Mouse (Mus musculus) megakaryocyte progenitor cell, adult 5-6 weeks (primary cell): ENCODE data around the gene Oit3. TPM values are rescaled to one million over a fixed set of nuclear protein-coding genes. Genes with fewer than 3 reads are reported as not detected.

Experiments used
- ATAC-seq: replicated peaks from 2 replicates; pipeline ENCODE4 v1.8.0; 2016; ENCODE audit warnings: mild to moderate bottlenecking, moderate TSS enrichment, inconsistent platforms; ENCODE audit not compliant: poor library complexity
- total RNA-seq, 2 experiments: library from RNA; stranded (forward) in 1 of 2; stranded (reverse) in 1 of 2; fragments of 157-497, 149-512 nt in 1 of 2; fragments of 200-1000 nt in 1 of 2; gene quantifications; 2 replicates each; pipeline versions ENCODE4 v1.2.3 to v1.2.4; 2015 to 2017

The Oit3 gene
- 1.0 TPM in 1 of 2 replicates, not detected in the other for total RNA-seq (2015)
- total RNA-seq (2017), result 0.21 TPM in 1 of 2 replicates, not detected in the other

DNA sequence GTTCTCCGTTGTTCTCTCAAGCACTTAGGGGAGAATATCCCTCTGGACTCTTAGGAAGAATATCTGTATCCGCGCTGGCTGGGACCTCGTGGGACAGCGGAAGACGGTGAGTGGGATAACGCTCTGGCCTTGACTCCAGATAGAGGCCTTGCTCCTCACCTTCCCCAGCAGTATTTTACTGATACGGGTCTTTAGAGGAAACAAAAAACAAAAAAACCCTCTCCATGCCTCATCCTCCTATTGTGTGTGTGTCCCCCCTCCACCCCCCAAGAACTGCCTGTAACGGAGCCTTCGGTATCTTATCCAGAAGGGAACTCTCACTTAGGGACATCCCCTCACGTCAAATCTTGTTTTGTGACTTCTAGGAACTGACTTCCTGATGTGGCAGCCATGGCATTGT lies at the start of gene Oit3:
Oit3 (minus strand) TSS at position 44 of the 400 bp plus-strand sequence.
- ATAC-seq, result no peak

DNA sequence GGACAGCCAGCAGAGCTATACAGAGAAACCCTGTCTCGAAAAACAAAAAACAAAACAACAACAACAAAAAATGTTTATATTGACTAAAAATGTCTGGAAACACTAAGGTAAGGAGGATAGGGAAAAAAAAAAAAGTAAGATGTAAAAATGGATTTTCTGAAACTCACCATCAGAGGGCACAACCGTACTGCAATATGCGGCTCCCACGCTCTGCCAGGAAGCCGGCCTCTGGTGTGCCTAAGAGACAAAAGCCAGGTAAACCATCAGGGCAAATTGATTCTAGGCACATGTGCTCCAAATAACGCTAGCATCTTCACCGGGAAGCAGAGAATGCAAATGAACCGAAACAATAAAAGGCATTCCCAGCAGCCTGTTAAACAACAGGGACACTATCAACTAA lies 49.3 kb upstream of the Oit3 start:
- ATAC-seq, result no peak

DNA sequence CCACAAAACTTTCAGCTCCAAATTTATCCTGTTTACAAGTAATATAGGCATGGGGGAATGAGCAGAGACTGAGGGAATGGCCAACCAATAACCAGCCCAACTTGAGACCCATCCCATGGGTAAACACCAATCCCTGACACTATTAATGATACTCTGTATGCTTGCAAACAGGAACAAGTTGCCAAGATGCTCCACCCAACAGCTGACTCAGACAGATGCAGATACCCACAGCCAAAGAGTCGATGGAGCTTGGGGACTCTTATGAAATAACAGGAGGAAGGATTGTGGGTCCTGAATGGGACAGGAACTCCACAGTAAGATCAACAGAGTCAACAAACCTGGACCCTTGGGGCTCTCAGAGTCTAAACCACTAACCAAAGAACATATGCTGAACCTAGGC lies 47.8 kb upstream of the Oit3 start:
- ATAC-seq, result no peak

DNA sequence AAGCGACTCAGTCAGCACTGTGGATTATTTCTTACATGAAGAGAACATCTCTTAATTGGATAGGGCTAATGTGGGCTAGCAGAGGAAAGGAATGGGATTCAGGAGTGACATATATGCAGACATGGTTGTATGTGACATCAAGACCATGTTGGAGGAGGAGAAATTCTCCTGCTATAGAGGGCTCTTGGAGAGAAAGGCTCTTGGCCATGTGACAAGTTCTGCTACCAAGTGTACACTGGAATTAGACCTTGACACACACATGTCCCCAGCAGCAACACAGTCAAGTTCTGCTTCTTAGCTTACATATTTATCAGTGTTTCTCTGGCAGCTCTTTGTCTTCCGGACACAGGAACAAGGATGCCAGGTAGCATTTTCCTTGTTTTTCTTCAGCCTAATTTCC lies 45.8 kb upstream of the Oit3 start:
- no peak for ATAC-seq

DNA sequence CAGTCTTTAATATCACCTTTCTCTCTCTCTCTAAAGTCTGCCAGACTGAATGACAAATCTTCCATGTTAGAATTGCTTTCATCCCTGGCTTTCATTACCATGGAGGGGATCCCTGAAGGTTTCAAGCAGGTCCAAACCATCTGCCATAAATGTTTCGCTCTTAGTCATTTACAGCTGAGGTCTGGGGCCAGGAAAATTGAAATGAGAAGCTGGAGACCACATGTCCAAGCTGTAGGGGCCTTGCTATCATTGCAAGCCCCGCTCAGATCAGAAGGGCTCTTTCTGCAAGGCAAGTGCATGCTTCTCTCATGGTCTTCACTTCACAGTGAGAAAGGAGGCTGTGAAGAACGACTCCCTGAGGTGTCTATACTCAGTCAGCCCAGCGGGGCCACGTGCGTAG lies 42.7 kb upstream of the Oit3 start:
- ATAC-seq, result no peak

DNA sequence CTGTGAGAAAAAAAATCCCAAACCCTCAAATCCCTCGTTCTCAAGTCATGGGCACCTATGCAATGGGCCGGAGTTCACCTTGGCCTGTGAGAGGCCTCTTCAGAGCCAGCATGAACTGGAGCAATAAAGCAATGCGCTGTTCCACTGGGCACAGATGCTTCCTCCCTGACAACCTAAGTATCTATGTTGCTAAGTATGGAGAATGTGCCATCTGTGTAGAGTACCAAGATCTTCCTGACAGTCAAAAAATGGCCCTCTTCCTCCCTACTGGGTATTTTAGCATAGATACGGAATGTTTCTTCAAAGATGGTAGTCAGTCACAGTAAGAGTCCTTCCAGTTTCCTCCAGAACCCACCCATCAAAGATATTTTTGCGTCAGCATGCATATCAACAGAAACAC lies 39.8 kb upstream of the Oit3 start:
- ATAC-seq, result no peak

DNA sequence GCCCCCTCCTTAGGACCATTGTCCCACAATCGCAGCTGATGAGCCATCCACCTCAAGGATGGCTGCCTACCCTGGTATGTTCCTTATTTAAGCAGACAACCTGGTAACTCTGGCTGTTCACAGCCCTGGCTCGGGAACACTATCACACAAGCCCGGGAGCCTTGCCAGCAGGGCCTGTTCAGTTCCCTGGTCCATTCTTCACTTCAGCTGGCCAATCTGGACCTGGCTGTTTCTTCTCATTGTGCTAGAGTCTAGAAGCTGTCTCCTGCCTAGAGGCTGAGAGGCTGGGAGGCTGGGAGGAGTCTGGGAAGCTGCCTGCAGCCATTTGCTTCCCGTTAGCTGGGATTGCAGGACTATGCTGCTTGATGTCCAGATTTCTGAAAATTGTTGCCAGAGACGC lies 28.9 kb upstream of the Oit3 start:
- ATAC-seq, result no peak

DNA sequence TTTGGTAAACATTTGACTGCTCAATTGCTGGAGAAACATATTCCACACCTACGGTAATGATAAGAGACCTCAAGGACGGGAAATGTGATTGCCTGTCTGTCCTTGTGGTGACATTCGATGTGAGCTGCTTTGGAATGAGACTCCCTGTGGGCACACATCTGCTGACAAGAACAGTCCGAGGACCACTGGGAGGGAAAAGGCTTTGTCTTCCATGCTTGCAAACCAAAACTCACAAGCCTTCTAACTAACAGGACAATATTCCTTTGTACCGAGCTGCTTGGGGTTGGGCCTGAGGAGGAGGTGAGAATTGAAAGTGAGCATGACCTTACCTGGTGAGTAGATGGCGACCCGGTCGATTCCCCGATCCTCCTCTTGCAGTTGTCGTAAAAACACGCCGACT lies 25.7 kb upstream of the Oit3 start:
- ATAC-seq, result no peak

DNA sequence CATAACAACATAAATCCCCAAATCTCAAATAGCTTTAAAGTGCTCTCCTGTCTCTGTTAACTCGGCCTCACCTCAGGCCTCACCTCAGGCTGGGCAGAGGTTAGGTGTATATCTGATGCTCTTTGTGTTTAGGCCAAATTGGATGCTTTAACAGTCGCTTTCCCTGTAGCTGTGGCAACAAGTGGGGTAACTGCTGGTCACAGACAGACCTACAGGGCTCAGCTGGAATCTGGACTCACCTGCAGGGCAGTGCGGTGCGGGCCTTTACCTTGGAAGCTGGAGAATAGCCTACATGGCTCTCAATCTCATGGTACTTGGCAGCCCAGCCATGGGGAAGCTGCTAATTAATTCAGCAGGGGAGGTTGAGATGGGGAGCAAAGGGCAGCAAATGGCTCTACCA lies 25.0 kb upstream of the Oit3 start:
- no peak for ATAC-seq

DNA sequence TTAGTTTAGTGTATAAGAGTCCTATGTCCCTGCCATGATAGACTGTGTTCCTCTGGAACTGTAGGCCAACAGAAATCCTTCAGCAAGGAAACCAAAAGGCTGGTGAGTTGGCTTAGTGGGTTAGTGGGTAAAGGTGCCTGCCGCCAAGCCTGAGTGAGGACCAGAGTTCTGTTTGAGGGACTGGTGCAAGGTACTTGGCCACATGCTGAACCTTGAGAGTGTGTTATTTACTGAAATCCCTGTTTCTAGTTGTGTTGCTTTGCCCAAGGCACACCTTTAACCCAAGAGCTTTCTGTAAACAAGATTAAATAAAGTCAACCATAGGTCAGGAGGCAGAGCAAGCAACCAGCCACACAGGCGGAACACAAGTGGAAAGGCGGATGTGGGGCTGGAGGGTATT lies 24.0 kb upstream of the Oit3 start:
- ATAC-seq, result no peak

DNA sequence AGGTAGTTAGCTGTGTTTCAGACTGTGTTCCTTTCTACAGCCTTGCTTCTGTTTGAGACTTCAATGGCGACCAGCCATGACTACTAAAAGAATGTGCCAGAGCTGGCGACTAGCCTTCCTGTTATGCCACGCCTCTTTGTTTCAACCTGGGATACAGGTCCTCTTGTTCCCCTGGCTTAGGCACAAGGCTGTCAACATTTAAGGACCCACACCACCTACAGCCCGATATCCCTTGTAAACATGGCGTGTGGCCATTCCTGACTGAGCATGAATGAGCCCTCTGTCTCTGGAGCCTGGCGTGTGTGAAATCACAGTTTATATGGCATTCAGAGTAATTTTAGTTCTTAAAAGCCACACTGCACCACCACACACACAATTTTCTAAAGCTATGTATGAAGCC lies 20.7 kb upstream of the Oit3 start:
- no peak for ATAC-seq

DNA sequence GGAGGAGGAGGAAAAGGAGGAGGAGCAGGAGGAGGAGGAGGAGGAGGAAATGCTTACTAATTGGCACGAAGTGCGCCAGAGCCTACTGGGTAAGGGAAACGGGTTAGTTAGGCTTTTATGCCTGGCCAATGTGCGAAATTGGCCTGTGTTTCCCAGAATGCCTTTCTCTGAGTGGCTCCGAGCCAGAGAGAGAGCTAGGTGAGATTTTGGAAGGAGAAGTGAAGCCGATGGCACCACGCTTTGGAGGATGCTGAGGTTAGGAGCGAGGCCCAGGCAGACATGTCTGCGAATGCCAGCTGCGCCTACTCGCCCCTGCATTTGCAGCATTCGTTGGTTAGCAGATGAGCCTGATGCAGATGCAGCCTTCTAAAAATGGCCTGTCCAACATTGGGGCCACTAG lies 18.2 kb upstream of the Oit3 start:
- no peak for ATAC-seq

DNA sequence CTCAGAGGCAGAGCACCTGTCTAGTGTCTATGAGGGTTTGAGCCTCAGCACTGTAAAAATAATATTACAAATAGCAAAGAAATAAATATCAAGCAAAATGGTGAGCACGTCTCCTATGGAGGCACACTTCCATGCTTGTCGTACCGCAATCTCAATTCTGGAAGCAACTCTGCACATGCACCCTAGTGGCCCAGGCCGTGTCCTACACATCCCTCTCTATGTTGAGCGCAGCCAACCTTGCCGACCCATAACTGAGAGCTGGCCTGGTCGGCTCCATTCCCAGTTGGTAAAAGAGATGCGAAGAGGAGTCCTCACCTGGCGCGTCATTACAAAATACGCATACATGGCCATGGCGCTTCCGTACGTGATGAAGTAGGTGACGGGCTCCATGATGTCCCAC lies 13.1 kb upstream of the Oit3 start:
- no peak for ATAC-seq

DNA sequence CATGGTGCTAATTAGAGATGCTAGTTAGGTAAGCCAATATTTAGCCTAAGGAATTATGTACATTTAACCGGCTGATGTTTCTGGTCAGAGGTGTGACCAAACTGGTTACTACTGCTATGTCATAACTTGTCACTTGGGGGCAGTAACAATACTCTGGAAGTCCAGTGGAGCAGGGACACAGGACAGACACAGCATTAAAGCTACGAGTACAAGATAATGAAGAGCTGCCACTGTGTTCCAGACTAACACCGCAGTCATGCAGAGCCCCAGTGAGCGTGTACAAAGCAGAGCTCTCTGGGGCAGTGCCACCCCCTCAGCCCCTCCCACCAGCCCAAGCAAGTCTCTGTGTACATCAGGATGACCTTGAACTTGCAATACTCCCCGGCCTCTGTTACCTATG lies 10.3 kb upstream of the Oit3 start:
- ATAC-seq, result peak; percentile 69

DNA sequence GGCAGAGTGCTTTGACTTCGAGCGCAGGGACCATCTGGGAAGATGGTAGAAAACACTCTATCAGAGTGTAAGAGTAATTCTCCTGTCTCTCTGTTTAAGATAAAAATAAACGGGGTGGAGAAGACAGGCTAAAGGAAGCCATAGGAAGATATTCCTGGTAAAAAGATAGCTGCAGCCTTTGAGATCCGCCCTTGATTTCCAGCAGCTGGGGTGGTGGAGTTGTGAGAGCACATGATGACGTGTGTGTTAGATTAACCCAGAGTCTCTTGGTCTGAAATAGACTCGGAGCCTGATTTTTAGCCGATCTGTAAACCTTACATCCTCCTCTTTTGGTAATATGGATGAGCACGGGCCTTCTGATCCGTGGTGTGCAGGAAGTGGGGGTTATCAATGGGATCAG lies 6.0 kb upstream of the Oit3 start:
- ATAC-seq, result no peak

DNA sequence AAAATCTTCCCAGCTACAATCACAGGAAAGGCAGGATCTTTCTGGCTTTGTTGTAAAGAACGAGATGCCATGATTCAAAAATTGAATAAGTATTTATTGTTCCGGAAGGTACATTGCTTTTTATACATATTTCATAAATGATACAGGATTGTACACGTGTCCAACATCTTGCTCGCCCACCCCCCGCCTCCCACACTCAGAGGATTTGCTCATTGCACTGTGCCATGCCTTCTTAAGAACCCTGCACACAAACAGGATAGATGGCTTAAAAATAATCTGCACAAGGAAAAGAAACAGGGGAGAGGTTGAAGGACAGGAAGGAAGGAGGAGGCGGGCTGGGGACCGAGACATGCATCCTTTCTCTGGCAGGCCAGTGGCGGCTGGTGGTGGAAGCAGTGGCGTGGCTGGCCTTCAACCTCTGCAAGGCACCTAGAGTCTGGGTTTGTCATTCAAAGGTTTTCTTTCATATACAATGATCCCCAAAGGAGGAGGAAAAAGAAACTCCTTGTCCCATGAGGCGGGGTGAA lies 5.4 kb upstream of the Oit3 start:
- no peak for ATAC-seq

DNA sequence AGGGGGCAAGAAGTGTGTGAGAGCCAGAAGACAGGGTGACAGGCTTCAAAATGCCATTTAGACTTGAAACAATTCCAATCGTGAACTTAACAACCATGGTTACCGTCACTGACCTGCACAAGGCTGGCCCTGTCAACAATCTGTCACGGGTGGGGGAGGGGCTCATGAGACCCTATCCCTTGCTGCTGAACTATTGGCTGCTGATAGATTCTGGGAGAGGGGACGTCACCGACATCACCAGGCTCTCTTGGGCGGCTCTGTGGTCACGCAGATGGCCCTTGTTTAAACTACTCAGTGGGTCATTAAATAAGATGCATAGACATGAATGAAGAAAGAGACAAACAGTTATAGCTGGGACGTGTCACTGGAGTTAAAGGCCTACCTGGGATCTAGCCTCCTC lies 3.1 kb upstream of the Oit3 start:
- ATAC-seq, result no peak

DNA sequence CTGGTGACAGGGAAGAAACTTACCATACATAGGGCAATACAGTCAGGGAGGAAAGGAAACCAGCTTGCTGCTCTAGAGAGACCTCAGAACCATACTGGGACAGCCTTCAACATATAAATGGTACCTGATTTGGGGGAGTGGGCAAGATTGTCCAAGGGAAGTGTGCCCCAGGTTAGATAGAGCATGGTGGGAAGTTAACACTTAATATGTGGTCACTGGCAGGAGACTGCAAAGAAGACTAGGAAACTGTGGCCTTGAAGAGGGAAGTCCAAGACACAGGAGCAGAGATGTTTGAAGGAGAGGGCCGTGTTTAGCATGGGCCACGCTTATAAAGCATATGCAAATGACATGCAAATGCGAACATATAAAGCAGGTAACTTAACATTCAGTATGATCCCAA lies 2.5 kb upstream of the Oit3 start:
- ATAC-seq, result peak; percentile 39; the same call in 1 of the 2 replicates

DNA sequence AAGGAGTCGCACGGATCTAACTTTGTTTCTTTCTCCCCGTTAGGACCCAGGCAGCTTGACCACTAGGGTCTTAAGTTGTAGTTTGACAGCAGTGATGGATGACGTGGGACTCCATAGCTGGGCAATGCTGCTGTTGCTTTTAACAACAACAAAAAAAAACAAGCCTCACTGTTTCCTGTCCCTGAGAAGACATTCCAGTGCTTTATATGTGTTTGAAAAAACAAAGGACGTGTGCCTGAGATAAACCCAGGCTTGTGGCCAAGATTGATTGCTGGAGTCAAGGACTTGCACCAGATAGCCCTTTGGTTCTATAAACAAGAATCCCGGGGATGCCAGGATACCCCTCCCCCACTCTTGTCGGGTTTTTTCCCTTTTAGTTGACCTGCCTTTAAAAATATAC lies 1.6 kb upstream of the Oit3 start:
- no peak for ATAC-seq

DNA sequence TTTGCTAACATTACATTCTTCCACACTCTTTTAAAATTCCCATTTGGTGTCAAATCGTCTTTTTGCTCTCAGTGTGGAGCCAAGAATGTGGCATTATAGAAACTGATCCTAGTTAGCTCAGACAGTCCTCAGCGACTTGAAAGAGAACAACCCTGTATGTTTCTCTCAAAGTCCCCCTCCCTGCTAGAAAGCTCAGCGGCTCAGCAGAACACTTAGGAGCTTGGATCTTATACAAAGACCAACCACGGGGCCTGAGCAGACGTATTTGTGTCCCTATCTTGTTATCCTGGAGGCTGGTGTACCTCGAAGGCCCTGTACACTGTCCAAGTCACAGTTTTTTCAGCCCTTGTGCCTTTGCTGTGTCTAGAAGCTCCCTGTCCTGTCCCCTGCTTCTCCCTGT lies 1.4 kb downstream of the Oit3 start:
- no peak for ATAC-seq

DNA sequence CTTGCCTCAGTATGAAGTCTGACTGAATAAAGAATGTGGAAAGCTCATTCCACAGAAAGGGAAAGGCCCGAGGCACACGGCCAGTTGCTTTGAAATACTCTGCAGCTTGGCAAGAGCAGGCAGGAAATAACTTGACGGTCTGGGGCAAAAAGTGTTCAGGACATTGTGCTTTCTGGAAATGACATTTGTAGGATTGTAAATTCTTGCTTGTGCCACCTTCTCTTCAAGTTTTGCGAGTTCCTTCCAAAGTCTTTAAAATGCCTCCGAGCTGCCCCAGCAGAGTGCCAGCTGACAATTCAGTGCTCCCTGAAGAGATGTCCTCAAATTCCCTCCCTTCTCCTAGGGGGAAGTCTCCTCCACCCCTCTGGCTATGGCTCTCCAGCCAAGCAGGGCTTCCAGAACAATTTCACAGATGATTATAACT lies 2.1 kb downstream of the Oit3 start:
- ATAC-seq, result no peak

DNA sequence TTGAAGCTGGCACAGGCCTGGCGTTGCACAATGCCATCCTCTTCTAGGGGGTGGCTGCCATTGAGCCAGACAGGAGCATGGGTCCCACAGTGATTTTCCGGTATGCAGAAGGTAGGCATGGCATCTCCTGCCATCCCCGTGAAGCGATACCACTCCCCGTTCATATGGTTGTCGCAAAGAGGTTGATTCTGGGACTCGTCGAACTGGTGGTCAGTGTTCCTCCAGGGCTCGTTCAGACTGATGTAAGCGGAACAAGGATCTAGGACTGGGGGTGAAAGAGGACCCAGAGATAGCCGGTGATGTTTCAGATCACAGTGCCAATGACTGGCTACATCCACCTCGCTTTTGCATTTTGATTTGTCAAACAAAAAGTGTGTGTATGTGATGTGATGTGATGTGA lies 2.9 kb downstream of the Oit3 start:
- ATAC-seq, result no peak

DNA sequence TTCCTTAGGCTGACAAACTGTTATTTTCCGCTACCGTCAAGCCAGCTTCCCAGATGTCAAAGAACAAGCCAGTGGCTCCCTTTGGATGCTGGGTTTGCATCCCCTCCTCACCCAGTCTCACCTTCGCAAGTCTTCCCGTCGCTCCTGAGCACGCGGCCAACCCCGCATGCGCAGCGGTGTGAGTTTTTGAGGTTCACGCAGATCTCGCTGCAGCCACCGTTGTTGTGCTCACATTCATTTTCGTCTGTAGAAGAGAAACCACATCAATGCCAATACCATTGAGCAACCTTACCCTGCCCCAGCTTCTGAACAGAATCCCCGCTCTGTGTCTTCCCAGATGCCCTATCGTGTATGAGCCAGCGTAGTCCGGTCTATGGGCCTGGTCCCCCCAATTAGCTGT lies 5.8 kb downstream of the Oit3 start:
- no peak for ATAC-seq

DNA sequence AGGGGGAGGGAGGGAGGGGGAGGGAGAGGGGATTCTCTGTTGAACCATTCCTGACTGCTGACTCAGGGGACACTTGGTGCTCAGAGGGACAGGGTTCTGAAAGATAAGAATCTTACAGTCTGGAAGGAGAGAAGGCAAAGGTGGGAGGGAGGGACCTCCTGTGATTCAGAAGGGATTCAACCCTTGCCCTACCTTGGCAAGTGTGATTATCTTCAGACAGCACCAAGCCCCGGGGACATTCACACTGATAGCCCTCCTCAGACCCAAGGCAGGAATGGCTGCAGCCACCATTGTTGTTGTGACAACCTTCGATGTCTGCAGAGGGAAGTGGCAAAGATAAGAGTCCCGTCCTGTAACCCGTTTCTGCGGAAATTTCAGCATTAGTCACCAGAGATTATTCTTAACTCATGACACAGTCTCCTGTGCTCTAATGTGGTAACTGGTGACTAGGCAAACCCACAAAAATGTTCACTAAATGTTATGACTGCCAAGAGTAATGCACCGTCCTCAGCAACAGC lies 10.8 kb downstream of the Oit3 start:
- ATAC-seq, result peak; percentile 90
